Mouse (Mus musculus): Measurements from ENCODE around the gene Gbf1. TPM values are rescaled to one million over a fixed set of nuclear protein-coding genes. Genes with fewer than 3 reads are reported as not detected.
"Not testable (repeated sequence)": the region's sequence is repeated elsewhere in the genome, so short reads cannot be mapped to it uniquely, and the experiment has no call there.

Gbf1 gene
- polyA plus RNA-seq, 1 experiment, result 348 TPM

- no peak overlapping the region for H3K27ac ChIP-seq (ENCODE audit: insufficient read depth, low read depth, low read length)
- peaks cover 24% of the 10 kb centered on the region for H3K4me1 ChIP-seq (ENCODE audit: control insufficient read depth, insufficient read depth, low read length)
- peak overlapping the region; percentile 49 for H3K4me3 ChIP-seq (ENCODE audit: insufficient read depth, low read depth, low read length)
- 5% methylated on average over 48 of the region's 49 CpGs for WGBS
- TF ChIP-seq CTCF (IDR thresholded peaks at IDR 0.05; ENCODE audit: insufficient read depth, low read depth, low read length) (peak; percentile 58), POLR2A (IDR thresholded peaks at IDR 0.05; ENCODE audit: insufficient read depth, low read depth, low read length) (no peak)
Observed at GRCm38 (mm10) chr19:46136639-46137580, 15.4 kb upstream of the Gbf1 start.

GRCm38 (mm10) chr19:46140324-46140723 lies 12.0 kb upstream of the Gbf1 start:
- WGBS, result 89% methylated on average over 2 of the region's 2 CpGs
- Histone ChIP-seq H3K27ac (ENCODE audit: insufficient read depth, low read depth, low read length) (no peak overlapping the region), H3K4me3 (ENCODE audit: insufficient read depth, low read depth, low read length) (no peak overlapping the region), H3K4me1 (ENCODE audit: control insufficient read depth, insufficient read depth, low read length) (peaks cover 20% of the 10 kb centered on the region)
- TF ChIP-seq POLR2A (IDR thresholded peaks at IDR 0.05; ENCODE audit: insufficient read depth, low read depth, low read length) (no peak), CTCF (IDR thresholded peaks at IDR 0.05; ENCODE audit: insufficient read depth, low read depth, low read length) (no peak)

GRCm38 (mm10) chr19:46141091-46141490 lies 11.2 kb upstream of the Gbf1 start:
- Histone ChIP-seq H3K4me1 (ENCODE audit: control insufficient read depth, insufficient read depth, low read length) (peaks cover 13% of the 10 kb centered on the region), H3K4me3 (ENCODE audit: insufficient read depth, low read depth, low read length) (no peak overlapping the region), H3K27ac (ENCODE audit: insufficient read depth, low read depth, low read length) (no peak overlapping the region)
- TF ChIP-seq CTCF (IDR thresholded peaks at IDR 0.05; ENCODE audit: insufficient read depth, low read depth, low read length), result no peak
- no peak for TF ChIP-seq POLR2A (IDR thresholded peaks at IDR 0.05; ENCODE audit: insufficient read depth, low read depth, low read length)
- WGBS, result 43% methylated on average over 6 of the region's 6 CpGs

DNA sequence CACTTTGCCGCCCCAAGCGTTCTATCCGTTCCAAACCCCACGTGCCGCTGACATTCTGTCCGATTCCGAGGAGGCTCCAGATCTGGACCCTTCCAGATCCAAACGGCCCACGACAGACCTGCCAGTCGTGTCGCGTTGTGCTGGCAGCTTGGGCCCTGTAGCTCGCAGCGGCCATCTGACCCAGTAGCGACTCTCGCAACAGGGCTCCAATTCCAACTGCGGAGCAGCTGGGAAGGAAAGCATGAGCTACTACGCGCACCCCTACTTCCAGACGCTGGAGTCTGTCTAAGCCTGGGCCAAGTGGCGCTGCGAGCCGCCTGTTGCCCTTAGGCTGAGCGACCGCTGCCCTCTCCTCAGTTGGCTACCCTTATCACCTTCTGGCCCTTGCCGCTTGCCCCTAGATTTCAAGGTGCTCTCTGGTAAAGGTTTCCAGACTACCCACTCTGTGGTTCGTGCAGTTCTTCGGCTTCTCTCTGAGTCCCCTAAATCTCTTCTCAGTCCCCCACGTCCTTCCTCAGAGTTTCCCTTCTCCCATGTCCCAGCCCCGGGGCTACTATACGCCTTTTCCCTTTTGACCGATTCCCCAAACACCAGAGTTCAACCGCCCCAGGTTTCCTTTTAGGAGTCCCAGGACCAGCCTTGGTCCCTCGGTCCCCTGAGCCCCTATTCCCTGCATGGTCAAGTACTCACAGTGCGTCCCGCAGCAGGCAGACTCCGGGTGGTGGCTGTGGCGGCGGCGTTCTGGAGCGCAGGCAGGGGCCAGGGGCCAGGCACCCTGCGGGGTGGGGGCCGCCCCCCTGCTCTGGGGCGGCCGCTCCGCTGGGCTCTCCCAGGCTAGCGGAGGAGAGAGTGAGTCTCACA lies 4.6 kb upstream of the Gbf1 start, which contains the start of gene Pitx3:
TSS of gene Pitx3 (minus strand) at position 816 of the 861 bp plus-strand sequence.
- WGBS, result 4% methylated on average over 46 of the region's 47 CpGs
- Histone ChIP-seq H3K4me1 (ENCODE audit: control insufficient read depth, insufficient read depth, low read length) (peaks cover 15% of the 10 kb centered on the region), H3K4me3 (ENCODE audit: insufficient read depth, low read depth, low read length) (peak within 1 kb of the TSS; percentile 39), H3K27ac (ENCODE audit: insufficient read depth, low read depth, low read length) (no peak within 1 kb of the TSS)
- TF ChIP-seq POLR2A (IDR thresholded peaks at IDR 0.05; ENCODE audit: insufficient read depth, low read depth, low read length) (no peak), CTCF (IDR thresholded peaks at IDR 0.05; ENCODE audit: insufficient read depth, low read depth, low read length) (no peak)

DNA sequence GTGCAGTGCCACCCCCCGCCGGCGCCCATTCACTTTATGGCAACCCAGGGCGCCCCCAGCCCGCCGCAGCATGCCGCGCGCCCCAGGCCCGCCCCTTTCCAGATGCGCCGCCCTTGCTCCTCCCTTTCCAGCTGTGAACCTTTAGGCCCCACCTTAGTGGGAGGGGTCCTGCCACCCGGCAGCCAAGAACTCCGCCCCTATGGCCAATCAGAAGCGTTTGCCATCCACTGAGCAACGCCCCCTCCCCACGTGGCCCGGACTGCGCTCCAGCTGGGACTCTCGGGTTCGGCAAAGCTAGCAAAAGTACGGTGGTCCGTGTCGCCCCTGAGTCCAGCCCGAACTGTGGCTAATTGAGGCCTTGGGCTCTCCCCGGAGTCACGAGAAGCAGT lies 3.9 kb upstream of the Gbf1 start:
- WGBS, result under 1% methylated on average over 26 of the region's 27 CpGs
- TF ChIP-seq POLR2A (IDR thresholded peaks at IDR 0.05; ENCODE audit: insufficient read depth, low read depth, low read length) (no peak), CTCF (IDR thresholded peaks at IDR 0.05; ENCODE audit: insufficient read depth, low read depth, low read length) (no peak)
- peak overlapping the region; percentile 39 for H3K4me3 ChIP-seq (ENCODE audit: insufficient read depth, low read depth, low read length)
- no peak overlapping the region for H3K27ac ChIP-seq (ENCODE audit: insufficient read depth, low read depth, low read length)
- peaks cover 15% of the 10 kb centered on the region for H3K4me1 ChIP-seq (ENCODE audit: control insufficient read depth, insufficient read depth, low read length)

DNA sequence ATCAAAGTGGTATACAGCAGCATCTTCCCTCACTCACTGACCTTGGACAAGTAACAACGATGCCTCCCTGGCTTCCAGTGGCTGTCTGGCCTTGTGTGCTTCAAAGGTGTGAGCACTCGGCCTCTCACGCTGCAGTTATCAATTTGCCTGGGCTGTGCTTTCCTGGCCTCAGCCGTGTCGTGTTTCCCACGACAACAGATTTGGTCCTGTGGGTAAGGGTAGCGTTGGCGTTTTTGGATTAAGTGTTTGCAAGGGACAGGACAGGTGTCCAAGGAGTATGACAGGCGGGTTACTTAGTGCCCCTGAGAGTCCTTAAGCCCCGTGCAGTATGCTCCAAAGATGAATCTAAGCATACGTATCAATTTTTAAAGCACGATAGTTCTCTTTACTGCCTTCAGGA lies 3.2 kb upstream of the Gbf1 start:
- WGBS, result 37% methylated on average over 12 of the region's 12 CpGs
- H3K4me3 ChIP-seq (ENCODE audit: insufficient read depth, low read depth, low read length), result no peak overlapping the region
- peaks cover 15% of the 10 kb centered on the region for H3K4me1 ChIP-seq (ENCODE audit: control insufficient read depth, insufficient read depth, low read length)
- H3K27ac ChIP-seq (ENCODE audit: insufficient read depth, low read depth, low read length), result no peak overlapping the region
- TF ChIP-seq POLR2A (IDR thresholded peaks at IDR 0.05; ENCODE audit: insufficient read depth, low read depth, low read length) (no peak), CTCF (IDR thresholded peaks at IDR 0.05; ENCODE audit: insufficient read depth, low read depth, low read length) (no peak)

DNA sequence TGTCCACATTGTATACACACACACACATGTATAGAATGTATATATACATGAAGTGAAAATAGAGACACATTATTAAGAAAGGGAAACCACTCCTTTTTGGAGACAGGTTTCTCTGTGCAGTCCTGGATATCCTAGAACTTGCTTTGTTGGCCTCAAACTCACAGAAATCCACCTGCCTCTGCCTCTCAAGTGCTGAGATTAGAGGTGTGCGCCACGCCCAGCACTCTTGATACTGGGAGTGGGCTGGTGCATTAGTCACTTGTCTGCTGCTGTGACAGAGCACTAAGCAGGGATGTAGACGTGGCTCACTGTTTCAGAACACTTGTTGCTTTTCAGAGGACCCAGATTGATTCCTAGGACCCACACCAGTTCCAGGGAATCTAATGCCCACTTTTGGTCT lies 13.6 kb downstream of the Gbf1 start:
- 88% methylated on average over 3 of the region's 3 CpGs for WGBS
- H3K4me1 ChIP-seq (ENCODE audit: control insufficient read depth, insufficient read depth, low read length), result no peaks in the 10 kb centered on the region
- no peak overlapping the region for H3K27ac ChIP-seq (ENCODE audit: insufficient read depth, low read depth, low read length)
- TF ChIP-seq POLR2A (IDR thresholded peaks at IDR 0.05; ENCODE audit: insufficient read depth, low read depth, low read length) (no peak), CTCF (IDR thresholded peaks at IDR 0.05; ENCODE audit: insufficient read depth, low read depth, low read length) (no peak)
- no peak overlapping the region for H3K4me3 ChIP-seq (ENCODE audit: insufficient read depth, low read depth, low read length)

- H3K4me1 ChIP-seq (ENCODE audit: control insufficient read depth, insufficient read depth, low read length); H3K4me3 ChIP-seq (ENCODE audit: insufficient read depth, low read depth, low read length); H3K27ac ChIP-seq (ENCODE audit: insufficient read depth, low read depth, low read length): not testable (repeated sequence)
- WGBS, result 96% methylated on average over 1 of the region's 2 CpGs
Observed at GRCm38 (mm10) chr19:46167169-46167568, 14.9 kb downstream of the Gbf1 start.

DNA sequence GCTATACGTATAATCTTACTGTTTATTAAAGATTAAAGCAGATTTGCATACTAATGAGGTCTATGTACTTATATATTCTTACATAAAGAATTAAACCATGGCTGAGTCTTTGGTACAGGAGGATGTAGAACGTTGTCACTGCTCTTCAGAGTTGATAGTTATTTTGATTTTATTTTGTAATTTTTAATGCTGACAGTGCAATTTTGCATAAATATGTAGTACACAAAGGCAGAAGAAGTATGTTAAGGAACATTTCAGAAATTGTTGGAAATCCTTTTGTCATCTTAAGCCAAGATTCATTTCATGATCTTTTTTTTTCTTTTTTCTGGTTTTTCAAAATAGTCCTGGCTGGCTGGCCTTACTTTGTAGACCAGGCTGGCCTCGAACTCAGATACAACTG lies 17.1 kb downstream of the Gbf1 start:
- TF ChIP-seq CTCF (IDR thresholded peaks at IDR 0.05; ENCODE audit: insufficient read depth, low read depth, low read length) (no peak), POLR2A (IDR thresholded peaks at IDR 0.05; ENCODE audit: insufficient read depth, low read depth, low read length) (no peak)
- H3K4me3 ChIP-seq (ENCODE audit: insufficient read depth, low read depth, low read length), result no peak overlapping the region
- 82% methylated on average over 3 of the region's 3 CpGs for WGBS
- no peak overlapping the region for H3K27ac ChIP-seq (ENCODE audit: insufficient read depth, low read depth, low read length)
- no peaks in the 10 kb centered on the region for H3K4me1 ChIP-seq (ENCODE audit: control insufficient read depth, insufficient read depth, low read length)
